Mouse (Mus musculus): ENCODE measurements around the gene Cobl.

Gene Cobl

DNA sequence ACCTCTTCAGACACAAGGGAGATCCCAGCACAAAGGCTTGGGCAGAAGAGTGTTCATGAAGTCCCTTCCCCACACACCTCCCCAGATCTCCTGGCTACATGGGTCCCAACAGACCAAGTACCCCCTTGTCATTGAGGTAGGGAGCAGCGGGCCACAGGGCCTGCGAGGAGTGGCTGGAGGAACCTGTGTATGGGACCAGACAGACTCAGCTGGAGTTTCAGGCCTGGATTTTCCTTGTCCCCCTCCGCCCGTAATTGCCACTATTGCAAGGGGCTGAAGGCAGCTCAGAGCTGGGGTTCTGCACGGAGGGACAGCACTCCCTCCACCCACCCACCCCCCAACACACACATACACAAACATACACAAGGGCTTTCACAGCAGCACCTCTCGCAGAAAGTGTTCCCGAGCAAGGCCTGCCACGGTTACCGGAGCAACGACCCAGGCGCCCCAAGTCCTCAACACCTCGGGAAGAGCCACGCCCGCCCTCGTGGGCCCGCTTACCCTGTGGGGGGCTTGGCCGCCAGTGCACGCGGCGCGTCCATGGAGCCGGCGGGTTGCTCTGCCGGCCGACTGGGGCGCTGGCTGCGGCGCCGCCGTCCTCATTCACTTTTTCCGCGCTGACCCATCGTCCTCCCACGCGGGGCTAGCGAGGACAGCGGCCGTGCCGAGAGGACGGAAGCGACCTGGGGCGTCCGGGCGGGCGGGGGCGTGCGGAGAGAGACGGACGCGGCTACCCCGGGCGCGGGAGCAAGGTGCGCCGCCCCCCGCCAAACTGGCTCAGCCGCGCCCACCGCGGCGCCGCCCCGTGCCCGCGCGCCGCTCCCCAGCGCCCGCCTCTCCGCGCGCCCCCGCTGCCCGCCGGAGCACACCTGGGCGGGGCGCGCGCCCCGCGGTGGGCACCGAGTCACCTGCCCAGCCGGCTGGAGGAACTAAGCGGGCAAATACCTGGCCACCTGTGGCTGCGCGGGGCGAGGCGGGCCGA, at the start of gene Cobl:
Gene Cobl (minus strand): TSS at position 780 of the 982 bp plus-strand sequence.
- DNase-seq (ENCODE audit: low spot score in 2 of 2): peak; percentile 44 to 49

DNA sequence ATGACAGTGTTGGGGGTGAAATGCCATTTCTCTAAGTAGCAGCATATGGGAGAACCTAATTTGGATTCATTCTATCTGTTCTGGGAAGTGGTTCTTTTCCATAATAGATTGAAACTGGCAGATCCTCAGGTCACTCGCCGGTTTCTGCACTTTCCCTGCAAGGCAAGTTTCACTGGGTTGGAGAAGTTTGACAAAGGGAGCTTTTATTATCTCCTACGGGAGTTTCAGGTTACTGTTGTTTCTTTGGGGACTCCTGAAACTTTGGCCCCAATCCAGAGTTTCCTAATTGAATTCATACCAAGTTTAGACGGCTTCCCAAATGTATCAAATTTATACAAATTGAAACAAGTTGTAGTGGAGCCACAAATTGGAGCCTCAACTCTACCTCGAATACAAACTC, 49.0 kb upstream of the Cobl start:
- no peak for DNase-seq (ENCODE audit: low spot score in 2 of 2)

DNA sequence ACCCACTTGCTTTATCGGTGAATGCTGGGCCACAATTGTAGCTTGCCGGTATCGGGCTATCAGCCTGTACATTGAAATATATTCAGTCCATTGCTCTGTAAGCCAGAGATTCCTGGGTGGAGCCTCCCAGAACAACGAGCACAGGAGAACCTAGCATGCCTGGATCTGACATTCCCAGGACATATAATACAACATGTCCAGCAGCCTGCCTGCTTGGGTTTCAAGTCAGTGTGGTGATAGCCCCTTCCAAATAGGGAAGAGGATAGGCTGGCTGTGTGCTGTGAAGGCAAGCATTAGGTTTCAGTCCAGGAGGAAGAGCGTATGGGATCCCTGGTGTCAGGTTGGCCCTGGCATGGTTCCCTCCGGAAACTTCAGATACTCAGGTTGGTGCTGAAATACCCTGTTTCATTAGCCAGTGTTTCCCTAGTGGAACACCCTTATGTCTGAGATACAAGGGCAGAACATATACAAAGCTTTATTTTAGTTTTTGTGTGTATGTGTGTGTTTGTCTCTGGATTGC, 41.7 kb upstream of the Cobl start:
- DNase-seq (ENCODE audit: low spot score in 2 of 2): no peak

DNA sequence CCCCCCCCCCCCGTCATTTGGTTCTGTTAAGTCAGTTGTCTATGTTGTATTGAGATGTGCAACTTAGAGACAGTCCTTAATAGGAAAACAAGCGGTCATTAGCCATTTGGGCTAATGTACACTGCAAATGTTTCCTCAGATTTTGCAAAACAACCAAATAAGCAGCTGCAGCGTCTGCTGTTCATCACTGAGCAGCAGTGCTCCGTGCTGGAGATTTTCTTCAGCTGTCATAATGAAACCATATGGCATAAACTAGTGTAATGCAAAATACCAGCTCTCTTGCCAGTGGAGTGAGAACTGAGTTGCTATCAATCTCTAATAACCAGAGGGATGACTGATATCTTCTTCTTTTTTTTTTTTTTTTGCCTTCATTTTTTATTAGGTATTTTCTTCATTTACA, 39.0 kb upstream of the Cobl start:
- DNase-seq (ENCODE audit: low spot score in 2 of 2): no peak

DNA sequence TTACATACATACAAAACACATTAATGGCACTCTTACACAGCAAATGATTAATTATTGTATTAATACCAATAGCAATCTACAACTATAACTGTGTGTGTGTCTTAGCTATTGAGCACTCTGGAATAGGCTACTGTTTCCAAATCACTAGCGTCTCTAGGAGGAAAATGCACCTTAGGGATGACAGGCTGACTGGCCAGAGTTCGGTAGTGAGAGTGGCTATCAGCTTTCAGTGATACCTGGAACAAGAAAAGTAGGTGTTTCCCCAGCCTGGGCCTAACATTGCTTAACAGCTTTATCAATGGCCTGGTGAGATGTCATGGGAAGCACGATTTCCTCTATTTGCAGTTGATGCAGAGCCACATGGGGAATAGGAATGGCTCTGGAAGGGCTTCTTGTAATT, 37.0 kb upstream of the Cobl start:
- no peak for DNase-seq (ENCODE audit: low spot score in 2 of 2)

DNA sequence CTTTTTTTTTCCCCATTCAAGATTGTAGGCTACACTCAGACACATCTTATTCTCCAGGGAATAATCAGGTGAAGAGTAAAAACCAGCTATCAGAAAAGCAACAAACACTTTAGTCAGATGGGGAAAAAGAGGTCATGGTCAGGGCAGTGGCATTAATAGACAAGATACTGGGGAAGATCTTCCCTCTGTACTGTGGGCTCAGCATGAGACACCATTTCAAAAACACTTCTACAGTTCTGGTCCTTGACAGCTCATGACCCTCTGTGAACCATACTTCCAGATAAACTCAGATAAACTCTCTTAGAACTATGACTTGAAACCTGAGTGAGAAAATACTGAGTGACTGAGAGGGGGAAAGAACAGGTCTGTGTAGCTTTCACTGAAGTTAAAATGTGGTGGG, 29.0 kb upstream of the Cobl start:
- DNase-seq (ENCODE audit: low spot score in 2 of 2): no peak

DNA sequence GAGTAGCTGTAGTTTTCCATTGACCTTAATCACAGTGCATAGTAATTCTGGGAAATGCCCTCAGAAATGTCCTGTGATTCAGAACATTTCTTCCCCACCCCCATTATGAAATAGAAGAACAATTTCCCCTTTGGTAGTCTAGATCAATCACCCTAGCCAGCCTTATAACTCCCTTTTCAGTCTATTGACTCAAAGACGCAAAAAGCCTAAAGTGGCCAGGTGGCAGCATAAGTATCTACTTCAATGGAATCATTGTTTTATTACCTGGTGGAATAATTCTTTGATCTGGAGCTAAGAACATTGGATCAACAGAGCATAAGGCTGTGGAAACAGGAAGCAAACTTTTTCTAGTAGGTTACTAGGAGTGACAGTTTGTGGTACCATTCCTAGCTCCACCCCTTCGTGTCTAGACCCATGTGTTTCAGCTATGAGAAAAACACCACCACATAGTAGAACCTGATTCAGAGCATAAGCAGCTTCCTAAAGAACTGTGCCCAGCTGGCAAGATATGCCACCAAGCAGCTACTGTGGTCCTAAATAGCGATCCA, 15.2 kb upstream of the Cobl start:
- DNase-seq (ENCODE audit: low spot score in 2 of 2): no peak

DNA sequence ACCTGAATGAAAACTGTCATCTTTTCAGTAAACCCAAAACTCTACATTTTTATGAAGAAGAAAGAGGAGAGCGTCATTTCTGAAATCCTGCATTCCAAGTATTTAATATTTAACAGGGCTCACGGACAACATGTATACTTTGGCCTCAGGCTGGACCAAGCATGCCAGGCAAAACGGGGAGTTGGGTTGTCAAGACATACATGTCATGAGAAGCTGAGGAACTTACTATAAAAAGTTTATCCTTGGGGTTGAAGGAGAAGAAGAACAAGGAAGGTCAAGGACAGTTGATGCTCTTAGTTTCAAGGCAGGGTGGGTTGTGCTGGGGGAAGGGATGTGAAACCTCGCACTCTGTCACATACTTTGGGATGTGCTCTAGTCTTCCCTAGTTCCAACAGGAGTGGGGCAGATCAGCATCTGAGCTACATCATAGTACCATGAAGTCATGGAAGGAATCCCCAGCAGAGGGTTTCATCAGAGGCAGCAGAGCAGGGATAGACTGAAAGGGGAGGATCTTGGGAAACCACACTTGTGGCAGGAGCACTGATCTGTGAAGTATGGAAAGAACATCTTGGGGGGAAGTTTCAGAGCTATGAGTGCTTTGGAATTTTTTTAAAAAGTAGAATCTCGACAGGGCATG, 9.7 kb upstream of the Cobl start:
- DNase-seq (ENCODE audit: low spot score in 2 of 2): no peak

DNA sequence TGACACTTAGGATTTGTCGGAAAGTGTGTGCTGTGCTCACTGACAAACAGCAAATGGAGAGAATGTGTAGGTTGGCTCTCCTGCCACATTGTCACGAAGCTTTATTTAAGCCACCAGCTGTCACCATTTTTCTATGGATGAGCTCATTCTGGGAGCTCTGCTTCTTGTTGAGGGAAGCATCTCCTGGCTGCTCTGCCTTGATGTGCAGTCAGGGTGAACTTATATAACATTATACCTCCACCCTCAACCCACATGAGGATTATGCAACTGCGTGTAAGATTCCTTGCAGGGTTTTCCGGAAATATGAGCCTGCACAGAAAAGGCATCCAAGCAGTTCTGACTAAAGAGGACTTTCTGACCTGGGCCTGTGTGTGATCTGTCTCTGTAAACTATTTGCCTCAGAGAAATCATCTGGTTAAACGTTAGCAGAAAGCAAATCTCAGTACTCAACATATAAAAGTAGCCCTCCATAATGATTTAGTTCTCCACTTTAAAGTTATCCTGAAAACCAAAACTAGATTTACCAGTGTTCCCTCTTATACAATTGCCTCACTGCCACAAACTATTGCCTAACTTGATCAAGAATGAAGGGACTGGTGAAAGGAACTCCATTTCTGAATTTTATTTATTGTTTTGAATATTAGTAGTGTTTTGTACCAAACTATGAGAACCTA, 9.0 kb upstream of the Cobl start:
- DNase-seq (ENCODE audit: low spot score in 2 of 2): peak; percentile 40 to 67

DNA sequence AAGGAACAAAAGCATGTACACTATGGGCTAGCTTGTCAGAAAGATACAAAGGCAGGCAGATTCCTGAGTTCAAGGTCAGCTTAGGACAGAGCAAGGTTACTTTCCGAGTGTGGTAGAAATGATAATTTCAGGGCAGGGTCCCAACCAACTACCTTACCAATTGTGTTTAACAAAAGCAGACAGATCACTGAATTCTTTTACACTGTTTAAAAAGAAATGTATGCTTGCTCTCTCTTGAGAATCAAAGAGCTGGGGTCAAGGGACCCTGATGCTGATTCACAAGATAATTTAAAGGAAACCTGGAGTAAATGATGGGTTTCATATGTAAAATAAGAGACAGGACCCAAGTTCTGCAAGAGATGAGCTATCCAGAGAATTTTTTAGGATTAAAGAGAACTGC, 4.9 kb upstream of the Cobl start:
- DNase-seq (ENCODE audit: low spot score in 2 of 2): no peak

DNA sequence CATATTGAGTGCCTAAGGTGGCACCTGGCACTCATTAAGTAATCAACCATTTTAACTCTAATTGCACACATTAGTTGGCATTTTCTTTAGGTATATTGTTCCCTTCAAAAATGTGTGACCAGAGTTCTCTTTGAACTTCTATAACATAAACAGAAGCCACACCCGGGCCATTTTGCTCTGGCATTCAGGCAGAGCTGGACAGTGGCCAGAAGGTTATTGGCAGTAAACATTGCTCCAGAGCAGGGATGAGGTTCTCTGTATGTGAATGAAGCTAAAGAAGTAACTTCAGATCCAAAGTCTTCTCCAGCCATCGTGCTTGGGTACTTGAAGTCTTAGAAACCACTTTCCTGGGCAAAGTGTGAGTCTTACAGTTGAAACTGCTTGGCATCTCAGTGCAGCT, 3.9 kb upstream of the Cobl start:
- no peak for DNase-seq (ENCODE audit: low spot score in 2 of 2)

DNA sequence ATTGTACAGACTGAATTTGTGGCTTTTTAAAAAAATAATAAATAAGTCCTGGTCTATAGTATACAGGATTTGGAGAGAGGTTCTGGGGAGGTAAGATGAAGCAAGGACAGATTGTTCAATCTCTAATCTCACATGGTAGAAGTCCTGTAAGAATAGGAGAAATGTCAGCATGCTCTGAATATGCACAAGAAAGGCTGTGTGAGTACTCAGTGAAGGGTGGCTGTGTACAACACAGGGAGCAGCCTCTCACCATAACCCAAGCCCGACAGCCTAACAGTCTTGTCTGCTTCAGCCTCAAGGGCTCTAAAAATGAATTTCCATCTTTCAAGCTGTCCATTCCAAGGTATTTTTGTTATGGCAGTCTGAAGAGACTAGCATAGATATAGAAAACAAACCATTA, 3.1 kb upstream of the Cobl start:
- DNase-seq (ENCODE audit: low spot score in 2 of 2): no peak

DNA sequence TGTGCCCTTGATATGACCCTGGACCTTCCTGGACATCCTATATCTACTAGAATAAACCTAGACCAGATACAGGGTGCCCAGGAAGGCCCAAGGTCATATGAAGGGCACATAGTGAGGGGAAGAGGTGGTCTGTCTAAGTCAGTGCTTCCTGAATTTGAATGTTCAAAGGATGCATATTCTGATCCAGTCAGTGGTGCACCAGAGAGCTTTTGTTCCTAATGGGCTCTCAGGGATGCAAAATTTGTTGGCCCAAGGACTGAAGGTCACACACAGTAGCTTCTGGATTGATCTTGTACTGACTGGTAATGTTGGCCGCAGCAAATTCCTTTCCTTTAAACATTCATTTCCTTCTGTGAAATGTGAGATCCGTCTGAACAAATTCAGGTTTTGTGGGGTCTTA, 2.5 kb upstream of the Cobl start:
- no peak for DNase-seq (ENCODE audit: low spot score in 2 of 2)

DNA sequence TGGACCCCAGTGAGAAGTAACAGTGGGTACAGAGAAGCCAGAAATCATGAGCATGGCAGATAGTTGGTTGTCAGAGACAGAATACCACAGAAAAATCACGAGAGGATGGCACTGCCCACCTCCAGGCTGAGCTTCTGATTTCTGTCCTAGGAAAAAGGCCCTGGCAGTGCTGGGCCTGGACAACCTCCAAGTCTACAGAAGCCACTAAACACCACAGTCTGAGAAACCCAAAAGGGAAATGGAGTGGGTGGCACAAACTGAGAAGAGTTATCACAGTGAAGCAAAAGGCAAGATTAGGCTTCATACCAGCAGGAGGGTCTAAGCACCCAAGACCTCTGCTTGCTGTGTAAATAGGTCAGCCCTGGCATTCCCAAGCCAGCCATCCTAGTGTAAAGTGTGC, 1.8 kb upstream of the Cobl start:
- peak in 1 of 2 experiments; percentile 40 for DNase-seq (ENCODE audit: low spot score in 2 of 2)

DNA sequence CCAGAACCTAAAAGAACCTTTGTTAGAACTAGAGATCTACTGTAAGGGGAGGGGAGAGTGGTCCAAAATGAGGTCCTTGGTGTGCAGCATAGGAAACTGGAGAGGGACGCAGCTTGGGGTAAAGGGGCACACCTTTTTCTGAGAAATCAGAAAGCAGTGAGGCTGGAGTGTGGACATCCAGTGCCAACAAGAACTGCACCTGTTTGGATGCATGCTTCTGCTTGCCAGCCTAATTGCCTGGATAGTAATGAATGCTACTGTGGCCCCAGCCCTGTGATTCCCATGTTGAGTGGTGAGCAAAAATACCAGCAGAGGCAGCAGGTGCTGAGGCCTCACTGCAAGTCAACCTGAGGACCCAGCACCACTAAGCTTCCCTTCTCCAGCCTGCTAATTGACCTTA, 469 bp upstream of the Cobl start:
- peak in 1 of 2 experiments; percentile 27 for DNase-seq (ENCODE audit: low spot score in 2 of 2)

DNA sequence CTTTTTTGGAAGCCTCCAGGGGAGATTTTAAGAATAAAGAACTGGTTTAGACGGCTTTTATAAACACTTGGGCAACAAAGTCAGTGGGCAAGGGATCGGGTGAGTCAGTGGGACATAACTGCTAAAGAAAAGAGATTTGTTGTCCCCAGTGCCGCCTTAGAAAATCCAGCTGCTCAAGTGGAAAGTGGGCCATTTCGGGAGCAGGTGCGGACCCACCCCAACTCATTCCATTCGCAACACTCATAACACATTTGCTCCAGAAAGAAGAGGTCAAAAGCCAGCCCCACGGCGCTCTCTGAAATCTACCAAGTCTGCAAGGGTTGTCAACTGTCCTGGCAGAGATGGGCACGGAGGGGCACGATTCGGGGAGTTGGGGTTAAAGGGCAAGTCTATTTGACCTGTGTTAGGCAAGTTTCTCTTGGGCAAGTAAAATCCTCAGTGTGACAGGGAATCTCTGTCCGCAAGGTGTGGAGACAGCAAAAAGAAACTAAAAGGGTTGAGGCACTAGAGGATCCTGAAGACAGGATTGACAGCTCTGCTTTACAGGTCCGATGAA, 1.1 kb downstream of the Cobl start:
- peak in 1 of 2 experiments; percentile 30 for DNase-seq (ENCODE audit: low spot score in 2 of 2)

DNA sequence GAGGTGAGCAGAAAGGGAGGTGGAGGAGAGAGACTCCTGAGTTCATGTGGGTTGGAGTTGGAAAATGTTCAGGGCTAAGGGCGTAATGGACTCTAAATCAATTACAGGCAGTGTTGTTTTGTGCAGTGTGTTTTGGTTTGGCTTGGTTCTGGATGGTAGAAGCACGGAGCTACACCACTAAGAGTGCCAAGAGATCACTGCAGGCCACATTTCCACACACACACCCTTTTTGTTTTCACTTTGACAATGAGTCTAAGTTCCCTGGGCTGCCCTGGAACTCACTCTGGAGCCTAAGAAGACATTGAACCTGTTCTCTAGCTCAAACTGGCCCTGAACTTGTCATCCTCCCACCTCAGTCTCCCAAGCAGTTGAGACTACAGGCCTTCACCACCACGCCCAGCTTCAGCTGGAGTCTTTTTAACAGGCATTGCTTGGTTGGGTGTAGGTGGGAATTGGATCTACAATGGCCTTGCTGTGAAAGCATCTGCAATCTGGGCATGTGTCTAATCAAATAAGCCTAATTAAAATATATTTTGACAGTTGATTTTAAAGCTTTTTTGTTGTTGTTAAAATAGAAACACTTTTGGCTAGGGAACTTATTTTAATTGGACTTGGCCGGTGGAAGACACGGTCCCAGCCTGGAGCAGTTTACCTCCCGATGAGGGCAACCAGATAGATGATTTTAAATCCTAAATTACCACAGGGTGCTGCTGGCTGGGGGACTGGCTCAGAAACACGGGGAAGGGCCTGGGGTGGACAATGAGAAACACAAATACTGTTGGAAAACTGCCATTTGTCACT, 4.8 kb downstream of the Cobl start:
- DNase-seq (ENCODE audit: low spot score in 2 of 2): no peak

DNA sequence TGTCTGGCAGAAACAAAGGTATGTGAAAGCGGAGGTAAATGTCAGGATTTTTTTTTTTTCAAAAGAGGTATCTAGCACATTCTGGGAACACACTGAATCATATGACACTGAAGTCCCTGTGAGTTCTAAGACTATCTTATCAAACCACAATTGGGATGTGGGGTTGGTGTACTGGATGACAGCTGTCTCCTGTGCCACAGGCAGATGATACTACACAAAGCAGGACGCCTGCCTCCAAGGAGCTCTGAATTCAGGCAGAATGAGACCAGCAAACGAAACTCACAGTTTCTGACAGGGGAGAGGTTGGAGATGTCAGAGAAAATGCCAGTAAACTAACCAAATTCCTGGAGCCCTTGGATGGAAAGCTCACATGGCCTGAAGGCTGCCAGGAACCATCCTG, 5.9 kb downstream of the Cobl start:
- no peak for DNase-seq (ENCODE audit: low spot score in 2 of 2)

DNA sequence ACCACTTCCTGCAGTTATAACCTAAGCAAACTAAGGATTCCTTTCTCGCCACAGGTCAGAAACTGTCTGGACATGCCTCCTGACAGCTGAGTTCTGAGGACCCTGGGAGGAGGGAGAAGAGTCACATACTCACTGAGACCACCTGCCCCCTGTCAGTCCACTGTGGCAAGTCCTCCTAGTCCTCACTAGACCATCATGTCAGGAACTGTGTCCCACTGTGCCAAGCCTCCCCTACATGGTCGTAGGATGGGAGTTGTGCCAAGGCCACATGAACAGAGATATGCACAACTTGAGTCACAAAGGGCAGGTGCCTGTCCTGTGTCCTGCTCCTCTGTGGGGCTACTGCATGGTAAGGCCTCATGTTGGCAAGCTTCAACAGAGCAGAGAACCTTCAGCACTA, 6.4 kb downstream of the Cobl start:
- DNase-seq (ENCODE audit: low spot score in 2 of 2): no peak

DNA sequence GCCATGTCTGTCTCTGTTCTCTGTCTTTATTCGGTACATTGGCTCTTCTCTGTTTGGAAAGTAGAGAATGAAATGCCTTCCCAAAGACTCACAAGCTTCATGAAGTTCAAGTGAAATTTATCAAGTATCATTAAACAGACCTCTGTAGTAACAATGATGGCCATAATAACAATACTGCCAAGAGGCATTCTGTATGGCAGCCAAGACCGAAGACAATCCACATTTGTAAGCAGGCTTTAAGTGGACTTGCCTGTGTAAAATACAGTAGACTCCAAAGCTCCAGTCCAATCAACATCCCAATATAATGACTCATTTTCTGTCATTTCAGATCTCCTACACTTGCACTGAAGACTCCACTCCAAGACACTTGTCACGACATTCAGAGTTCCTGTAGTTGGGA, 16.7 kb downstream of the Cobl start:
- DNase-seq (ENCODE audit: low spot score in 2 of 2): no peak

DNA sequence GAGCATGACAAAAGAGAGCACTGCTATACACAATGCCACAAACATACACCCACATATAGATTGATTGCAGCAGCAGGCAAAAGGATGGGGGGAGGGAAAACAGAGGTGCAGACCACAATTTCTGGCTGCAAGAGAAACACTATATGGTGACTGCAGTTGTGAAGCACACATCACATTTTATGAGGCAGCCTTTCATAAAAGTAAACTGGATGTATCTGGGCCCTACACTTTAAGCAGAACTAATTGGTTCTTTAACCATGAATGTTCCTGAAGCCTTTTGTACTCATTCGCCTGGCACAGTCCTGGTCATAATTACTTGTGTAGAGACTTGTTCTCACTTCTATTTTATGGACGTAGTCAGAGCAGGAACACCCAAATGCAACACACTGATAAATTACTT, 19.5 kb downstream of the Cobl start:
- no peak for DNase-seq (ENCODE audit: low spot score in 2 of 2)
